Mouse (Mus musculus): Measurements from ENCODE around the gene Coro7.
A peak's percentile ranks its signal among the peaks of the same experiment; 100 is the strongest.
"Not testable (repeated sequence)": the region's sequence is repeated elsewhere in the genome, so short reads cannot be mapped to it uniquely, and the experiment has no call there.

Gene Coro7

DNA sequence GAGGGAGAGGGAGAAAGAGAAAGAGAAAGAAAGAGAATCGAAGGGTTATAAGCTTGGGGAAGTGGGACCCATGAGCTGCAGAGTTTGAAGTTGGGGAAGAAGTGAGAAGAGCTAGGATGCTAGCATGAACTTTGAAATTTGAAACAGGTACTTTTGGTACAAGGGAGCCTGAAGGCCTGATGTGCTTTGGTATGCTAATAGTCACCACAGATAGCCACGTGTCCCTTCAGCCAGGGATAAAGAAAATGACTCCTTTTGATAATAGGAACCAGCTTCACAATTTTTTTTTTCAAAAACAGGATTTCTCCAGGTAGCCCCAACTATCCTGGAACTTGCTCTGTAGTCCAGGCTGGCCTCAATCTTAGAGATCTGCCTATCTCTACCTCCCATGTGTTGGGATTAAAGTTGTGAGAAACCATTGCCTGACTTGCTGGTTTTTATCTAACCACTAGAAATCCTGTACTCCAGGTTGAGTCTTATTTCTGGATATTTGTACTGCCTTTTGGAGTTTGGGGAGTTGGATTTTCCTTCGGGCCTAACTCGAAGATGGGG is 3.1 kb upstream of the Coro7 start:
- no peak for DNase-seq (ENCODE audit: low read depth)

DNA sequence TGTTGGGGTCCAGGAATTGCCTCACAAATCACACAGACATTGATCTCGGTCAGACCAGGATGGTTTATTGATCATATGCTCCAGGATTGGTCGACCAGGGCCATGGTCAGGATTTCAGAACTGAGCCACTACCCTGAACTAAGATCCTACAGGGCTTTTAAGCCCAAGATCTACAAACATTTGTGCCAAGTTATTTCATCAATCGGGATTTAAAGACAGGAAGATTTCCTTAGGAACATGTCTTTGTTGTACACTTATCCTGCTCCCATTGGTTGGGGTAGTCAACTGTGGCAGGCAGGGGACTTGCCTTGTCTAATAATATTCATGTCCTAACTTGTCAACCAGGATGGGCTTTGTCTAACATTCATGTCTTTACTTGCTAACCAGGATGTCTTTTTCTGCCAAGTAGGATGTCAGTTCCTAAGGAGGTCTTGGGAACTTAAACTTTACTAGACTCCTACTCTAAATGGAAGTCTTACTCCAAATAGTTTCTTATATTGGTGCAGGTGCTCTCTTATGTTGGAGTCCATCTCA is 1.4 kb upstream of the Coro7 start:
- not testable (repeated sequence) for DNase-seq (ENCODE audit: low read depth)

- DNase-seq (ENCODE audit: low read depth): peak; percentile 63
Measured at GRCm38 (mm10) chr16:4678080-4678479, 1.5 kb downstream of the Coro7 start.

DNA sequence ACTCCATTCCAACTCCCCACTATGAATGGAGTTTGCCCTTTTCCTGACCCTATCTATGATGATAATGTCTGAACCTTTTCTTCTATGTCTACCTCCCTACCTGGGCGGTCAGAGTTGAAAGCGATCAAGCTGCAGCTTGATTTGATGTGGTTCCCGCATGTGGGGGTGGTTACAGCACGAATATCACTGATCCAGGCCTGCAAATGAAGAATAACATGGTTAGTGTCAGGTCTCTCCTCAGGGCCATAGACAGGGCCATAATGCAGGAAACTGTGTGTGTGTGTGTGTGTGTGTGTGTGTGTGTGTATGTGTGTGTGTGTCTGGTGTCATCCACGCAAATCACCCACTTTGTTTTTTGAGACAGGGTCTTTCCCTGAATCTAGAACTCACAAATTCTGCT is 2.7 kb downstream of the Coro7 start:
- DNase-seq (ENCODE audit: low read depth): peak; percentile 52

GRCm38 (mm10) chr16:4674091-4674490 is 5.5 kb downstream of the Coro7 start:
- DNase-seq (ENCODE audit: low read depth): peak; percentile 90

DNA sequence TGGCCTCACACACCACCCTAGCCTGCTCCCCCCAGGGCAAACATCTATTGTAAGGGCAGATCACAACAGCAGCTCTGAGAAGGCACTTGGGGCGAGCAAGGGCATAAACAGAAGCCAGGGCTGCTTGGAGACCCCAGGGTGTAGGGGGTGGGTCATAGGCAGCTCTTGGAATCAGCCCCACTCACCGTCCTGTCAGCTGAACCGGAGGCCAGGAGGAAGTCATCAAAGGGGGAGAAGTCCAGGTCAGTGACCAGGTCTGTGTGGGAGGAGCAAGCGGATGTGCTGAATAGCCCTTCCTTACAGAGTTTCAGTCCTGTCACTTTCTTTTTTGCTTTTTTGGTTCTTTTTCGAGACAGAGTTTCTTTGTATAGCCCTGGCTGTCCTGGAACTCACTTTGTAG is 9.3 kb downstream of the Coro7 start:
- no peak for DNase-seq (ENCODE audit: low read depth)

DNA sequence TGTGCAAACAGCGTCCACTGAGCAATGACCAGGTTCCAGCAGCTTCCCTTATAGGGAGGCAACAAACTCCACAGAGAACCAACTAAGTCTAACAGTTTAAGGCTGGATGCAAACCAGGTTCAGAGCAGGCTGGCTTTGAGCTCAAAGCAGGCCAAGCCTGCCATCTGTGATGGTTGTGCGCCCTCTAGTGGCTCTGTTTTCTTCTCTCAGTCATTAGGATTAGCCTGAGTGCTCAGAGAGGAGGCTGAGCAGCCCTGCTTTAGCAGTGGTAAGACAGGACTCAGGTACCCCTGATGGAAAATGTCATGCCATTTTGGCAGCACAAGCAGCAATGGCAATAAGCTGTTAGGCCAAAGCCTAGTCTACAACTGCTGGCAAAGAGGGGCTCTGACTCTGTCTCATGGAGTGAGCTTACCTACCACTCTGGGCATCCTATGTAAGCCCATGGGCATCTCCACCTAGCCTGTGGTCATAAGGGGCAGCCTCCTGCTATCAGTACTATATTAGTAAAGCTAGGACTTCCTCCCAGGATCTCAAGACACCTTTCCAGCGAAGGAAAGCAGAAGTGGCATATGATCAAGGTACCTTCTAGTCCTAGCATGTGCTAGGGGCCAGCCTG is 12.3 kb downstream of the Coro7 start:
- peak; percentile 90 for DNase-seq (ENCODE audit: low read depth)

DNA sequence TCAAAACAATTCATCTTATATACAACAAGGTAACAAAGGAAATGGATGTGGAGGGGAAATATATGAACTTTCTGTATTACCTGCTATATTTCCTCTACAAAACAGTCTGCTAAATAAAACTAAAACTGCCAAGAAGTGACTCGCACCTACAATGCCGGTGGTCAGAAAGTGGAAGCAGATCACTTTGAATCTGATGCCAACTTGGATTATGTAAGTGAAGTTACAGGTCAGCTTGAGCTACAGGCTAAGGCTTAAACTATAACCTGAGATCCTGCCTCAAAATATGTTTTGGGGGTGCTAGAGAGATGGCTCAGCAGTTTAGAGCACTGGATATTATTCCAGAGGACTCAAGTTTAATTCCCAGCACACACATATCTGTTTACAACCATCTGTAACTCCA is 13.9 kb downstream of the Coro7 start:
- DNase-seq (ENCODE audit: low read depth): no peak

- DNase-seq (ENCODE audit: low read depth): no peak
Measured at GRCm38 (mm10) chr16:4663806-4664205, 15.8 kb downstream of the Coro7 start.

DNA sequence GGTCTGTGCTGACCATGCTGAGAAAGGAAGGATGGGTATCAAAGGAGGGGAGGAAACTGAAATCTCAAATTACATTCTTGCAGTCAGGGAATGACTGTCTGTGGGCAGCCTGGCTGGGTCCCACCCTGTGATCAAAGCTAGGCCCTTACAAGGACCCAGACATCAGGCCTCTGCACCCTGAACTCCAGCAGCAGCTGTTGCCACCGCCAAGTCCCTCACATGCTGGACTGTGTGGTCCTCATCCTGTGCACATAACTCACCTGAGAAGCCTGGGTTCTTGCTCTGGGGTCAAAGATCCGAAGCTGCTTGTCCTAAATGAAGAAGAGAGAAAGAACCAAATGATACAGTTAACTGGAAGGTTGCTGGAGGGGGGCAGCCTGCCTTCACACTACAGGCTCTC is 18.0 kb downstream of the Coro7 start:
- DNase-seq (ENCODE audit: low read depth): no peak

- no peak for DNase-seq (ENCODE audit: low read depth)
Measured at GRCm38 (mm10) chr16:4659326-4659725, 20.3 kb downstream of the Coro7 start.

GRCm38 (mm10) chr16:4658781-4659245 is 20.8 kb downstream of the Coro7 start:
- DNase-seq (ENCODE audit: low read depth): no peak

- no peak for DNase-seq (ENCODE audit: low read depth)
Measured at GRCm38 (mm10) chr16:4656571-4657081, 23.0 kb downstream of the Coro7 start.

GRCm38 (mm10) chr16:4655764-4656570 is 23.6 kb downstream of the Coro7 start:
- no peak for DNase-seq (ENCODE audit: low read depth)

GRCm38 (mm10) chr16:4655251-4655734 is 24.3 kb downstream of the Coro7 start:
- no peak for DNase-seq (ENCODE audit: low read depth)

GRCm38 (mm10) chr16:4654706-4655105 is 24.9 kb downstream of the Coro7 start:
- no peak for DNase-seq (ENCODE audit: low read depth)

DNA sequence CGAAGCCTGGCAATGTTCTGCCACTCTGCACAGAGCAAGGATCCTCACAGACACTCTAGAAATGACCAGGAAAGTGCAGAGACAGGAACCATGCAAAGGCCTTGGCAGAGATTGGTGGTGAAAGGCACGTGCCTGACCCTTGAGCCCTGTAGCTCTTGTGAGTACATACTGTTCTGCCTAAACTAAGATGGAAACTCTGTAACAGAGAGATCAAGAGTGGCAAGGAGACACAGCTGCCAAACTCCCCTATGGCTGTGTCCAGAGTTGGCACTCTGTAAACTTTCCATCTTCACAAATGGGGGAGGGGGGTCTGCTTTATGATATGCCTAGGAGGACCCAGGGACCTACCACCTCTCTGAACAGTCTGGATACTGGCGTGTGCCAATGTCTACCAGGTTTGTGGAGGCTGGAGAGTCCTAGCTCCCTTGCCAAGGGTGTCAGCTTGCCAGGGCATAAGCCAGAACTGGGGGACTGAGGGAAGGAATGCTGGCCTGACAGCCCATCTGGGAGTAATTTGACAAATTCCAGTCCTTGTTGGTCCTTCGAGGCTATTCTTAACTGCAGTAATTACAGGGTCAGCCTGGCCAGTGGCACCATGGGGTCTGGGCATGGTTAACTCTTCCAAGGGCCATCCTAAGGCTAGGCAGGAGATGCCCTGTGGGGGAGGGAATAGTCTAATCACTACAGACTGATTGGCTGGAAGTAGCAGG is 26.7 kb downstream of the Coro7 start:
- no peak for DNase-seq (ENCODE audit: low read depth)

- DNase-seq (ENCODE audit: low read depth): no peak
Measured at GRCm38 (mm10) chr16:4651624-4652023, 28.0 kb downstream of the Coro7 start.

- no peak for DNase-seq (ENCODE audit: low read depth)
Measured at GRCm38 (mm10) chr16:4651081-4651480, 28.5 kb downstream of the Coro7 start.

- DNase-seq (ENCODE audit: low read depth): no peak
Measured at GRCm38 (mm10) chr16:4650161-4650560, 29.4 kb downstream of the Coro7 start.

DNA sequence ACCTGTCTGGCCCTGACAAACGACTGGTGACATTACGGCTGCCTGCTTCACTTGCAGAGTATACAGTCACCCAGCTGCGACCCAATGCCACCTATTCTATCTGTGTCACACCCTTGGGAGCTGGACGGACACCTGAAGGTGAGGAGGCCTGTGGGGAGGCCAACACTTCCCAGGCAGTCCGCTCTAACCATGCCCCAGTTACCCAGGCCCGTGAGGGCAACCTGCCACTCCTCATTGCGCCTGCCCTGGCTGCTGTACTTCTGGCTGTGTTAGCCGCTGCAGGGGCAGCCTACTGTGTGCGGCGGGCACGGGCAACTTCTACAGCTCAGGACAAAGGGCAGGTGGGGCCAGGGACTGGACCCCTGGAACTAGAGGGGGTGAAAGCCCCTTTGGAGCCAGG is 29.9 kb downstream of the Coro7 start:
- no peak for DNase-seq (ENCODE audit: low read depth)

GRCm38 (mm10) chr16:4649211-4649610 is 30.4 kb downstream of the Coro7 start:
- DNase-seq (ENCODE audit: low read depth): no peak
